ENCODE assay signal across 10 mouse cellular contexts in the genomic region with DNA sequence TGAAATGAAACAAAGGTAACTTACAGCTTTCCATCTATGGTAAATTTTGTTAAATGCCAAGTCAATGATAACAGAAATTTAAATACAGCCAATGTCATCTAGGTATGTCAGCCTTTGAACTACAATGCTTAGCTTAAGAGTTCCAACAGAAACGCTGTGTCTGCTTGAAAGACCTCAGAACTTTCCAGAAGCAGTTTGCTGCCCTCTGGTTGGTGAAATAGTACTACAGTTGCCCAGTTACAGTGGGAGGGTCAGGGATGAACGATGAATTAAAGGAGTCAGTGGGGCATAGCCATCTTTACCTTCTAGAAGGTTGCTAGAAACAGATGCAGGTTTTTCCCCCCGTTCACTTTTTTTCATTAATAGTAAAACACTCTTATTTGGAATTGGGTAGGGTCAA.
DNase-seq lines count a peak whose midpoint lies in the region; ATAC-seq and TF ChIP-seq lines count a peak whose summit lies in the region.
"Had no signal": no experiment of that assay in that cellular context is flagged by ENCODE, and none has a peak within 500 bp of the region (broad histone marks: within the 10 kb centered on the region; RNA-seq: fewer than 3 reads in every experiment).

No protein-coding gene starts in this region.

- 66% methylated on average over 3 of the region's 3 CpGs for WGBS in kidney, embryonic 16.5 days
- 58% methylated on average over 3 of the region's 3 CpGs for WGBS in kidney, postnatal 0 days

- no peak overlapping the region for H3K9ac ChIP-seq in kidney, embryonic 16.5 days (replicated peaks; ENCODE audit: low read length)
- H3K9ac ChIP-seq in kidney, postnatal 0 days (ENCODE audit: low read depth, low read length): no peak overlapping the region

- no peaks in the 10 kb centered on the region for H3K27me3 ChIP-seq in kidney, embryonic 16.5 days (ENCODE audit: insufficient read depth, low read length)
- H3K27me3 ChIP-seq in kidney, postnatal 0 days (ENCODE audit: insufficient read depth, low read length): no peaks in the 10 kb centered on the region
- H3K27me3 ChIP-seq: megakaryocyte, embryonic 14.5 days had no signal

- TF ChIP-seq CTCF in kidney, postnatal 0 days (IDR thresholded peaks at IDR 0.05; ENCODE audit: low read depth): peak; percentile 72

- H3K9me3 ChIP-seq in kidney, embryonic 16.5 days (ENCODE audit: low read length): no peaks in the 10 kb centered on the region
- H3K9me3 ChIP-seq in kidney, postnatal 0 days (replicated peaks; ENCODE audit: low read length): no peaks in the 10 kb centered on the region

- no peaks in the 10 kb centered on the region for H3K4me1 ChIP-seq in kidney, embryonic 16.5 days (ENCODE audit: insufficient read depth, low read length)
- H3K4me1 ChIP-seq in kidney, postnatal 0 days (replicated peaks; ENCODE audit: insufficient read depth, low read length): no peaks in the 10 kb centered on the region
- H3K4me1 ChIP-seq: megakaryocyte, embryonic 14.5 days had no signal

- no peaks in the 10 kb centered on the region for H3K36me3 ChIP-seq in kidney, embryonic 16.5 days (ENCODE audit: insufficient read depth, low read length)
- no peaks in the 10 kb centered on the region for H3K36me3 ChIP-seq in kidney, postnatal 0 days (ENCODE audit: insufficient read depth, low read length)

- H3K4me2 ChIP-seq in kidney, embryonic 16.5 days (replicated peaks; ENCODE audit: low read depth, low read length): no peak overlapping the region
- no peak overlapping the region for H3K4me2 ChIP-seq in kidney, postnatal 0 days (ENCODE audit: low read length)

- ATAC-seq in kidney, embryonic 16.5 days (ENCODE audit: low FRiP score, low TSS enrichment): no peak
- no peak for ATAC-seq in kidney, postnatal 0 days (replicated peaks; ENCODE audit: low FRiP score, low read depth)

- DNase-seq in adrenal gland, postnatal 36 days: peak; percentile 6 to 26
- no peak for DNase-seq in adrenal gland, adult 2 months
- DNase-seq in kidney, adult 9 months: peak; percentile 63
- peak; percentile 3 for DNase-seq in CD4-positive helper T cell, adult 2 months (ENCODE audit: low read depth, low spot score)
- peak; percentile 56 for DNase-seq in kidney, postnatal 0 days (ENCODE audit: low spot score)
- no peak for DNase-seq in ovary, postnatal 14 days (ENCODE audit: low spot score)
- no peak for DNase-seq in layer of hippocampus, postnatal 14 days (ENCODE audit: low spot score in 2 of 2)
- DNase-seq: cerebellum, adult 11-12 months had no signal

- no peak overlapping the region for H3K4me3 ChIP-seq in kidney, embryonic 16.5 days (ENCODE audit: low read length)
- no peak overlapping the region for H3K4me3 ChIP-seq in kidney, postnatal 0 days (replicated peaks; ENCODE audit: low read depth, low read length)
- H3K4me3 ChIP-seq: megakaryocyte, embryonic 14.5 days had no signal

- no peak overlapping the region for H3K27ac ChIP-seq in kidney, embryonic 16.5 days (ENCODE audit: low read length)
- no peak overlapping the region for H3K27ac ChIP-seq in kidney, postnatal 0 days

Comparison
In these comparisons a context has a peak if more than half of its experiments do, and no peak if none do; other contexts are left out.
1. DNase-seq: peak in adrenal gland, postnatal 36 days (2 of 2), kidney, adult 9 months (single experiment), CD4-positive helper T cell, adult 2 months (single experiment) and kidney, postnatal 0 days (single experiment); none in adrenal gland, adult 2 months (single experiment), ovary, postnatal 14 days (single experiment) and layer of hippocampus, postnatal 14 days (0 of 2).